Mouse (Mus musculus) lung, postnatal 0 days (tissue): ENCODE data around the gene Fxr2. TPM values are rescaled to one million over a fixed set of nuclear protein-coding genes. Genes with fewer than 3 reads are reported as not detected.
"Not testable (repeated sequence)": the region's sequence is repeated elsewhere in the genome, so short reads cannot be mapped to it uniquely, and the experiment has no call there.

Source experiments
- ATAC-seq: fragments of 200-750 bp; cut with Nextera tagmentation; 2 replicates; pipeline ENCODE4 v1.8.0; 2017; ENCODE audit warnings: moderate library complexity
- DNase-seq: peaks from one replicate; pipeline ENCODE4 v3.0.0-alpha.2; 2016; ENCODE audit warnings: low spot score
- H3K27ac ChIP-seq: fragments of 300-500 bp; sonication (generic); 2 replicates; pipeline ENCODE4 v1.5.1; 2014; ENCODE audit warnings: antibody characterized with exemption, mild to moderate bottlenecking, low read length, mixed read lengths
- H3K27me3 ChIP-seq: fragments of 300-500 bp; sonication (generic); replicated peaks from 2 replicates; pipeline ENCODE4 v1.6.1; 2014; ENCODE audit warnings: low read length, mixed read lengths; ENCODE audit not compliant: insufficient read depth
- H3K36me3 ChIP-seq: fragments of 300-500 bp; sonication (generic); 2 replicates; pipeline ENCODE4 v1.6.1; 2014; ENCODE audit warnings: low read length, mixed read lengths; ENCODE audit not compliant: insufficient read depth
- H3K4me1 ChIP-seq: fragments of 300-500 bp; sonication (generic); 2 replicates; pipeline ENCODE4 v1.6.1; 2014; ENCODE audit warnings: antibody characterized with exemption, low read depth, low read length, mixed read lengths; ENCODE audit not compliant: insufficient read depth
- H3K4me2 ChIP-seq: fragments of 300-500 bp; sonication (generic); replicated peaks from 2 replicates; pipeline ENCODE4 v1.6.1; 2014; ENCODE audit warnings: low read depth, mild to moderate bottlenecking, low read length, moderate library complexity, mixed read lengths
- H3K4me3 ChIP-seq: fragments of 300-500 bp; sonication (generic); 2 replicates; pipeline ENCODE4 v1.5.1; 2014; ENCODE audit warnings: low read depth, low read length
- H3K9ac ChIP-seq: fragments of 300-500 bp; sonication (generic); replicated peaks from 2 replicates; pipeline ENCODE4 v1.6.1; 2014; ENCODE audit warnings: low read depth, mild to moderate bottlenecking
- H3K9me3 ChIP-seq: fragments of 300-500 bp; sonication (generic); 2 replicates; pipeline ENCODE4 v1.6.1; 2016; ENCODE audit warnings: low read length, mixed read lengths
- CTCF ChIP-seq: IDR thresholded peaks from 2 replicates; pipeline ENCODE4 v1.5.1; 2016; ENCODE audit warnings: antibody characterized with exemption, mild to moderate bottlenecking
- EP300 ChIP-seq: IDR thresholded peaks from 2 replicates; pipeline ENCODE4 v1.6.1; 2016; ENCODE audit warnings: antibody characterized with exemption, mild to moderate bottlenecking, control low read depth
- whole genome bisulfite sequencing: fragments of 180-500 bp; shearing (Covaris S2); extraction: QIAGEN DNeasy Blood & Tissue Kit; methylation state at CpG from one replicate; pipeline ENCODE4 v1.1.7; 2014; 5-methylcytosine and 5-hydroxymethylcytosine counted together
- microRNA counts: library from miRNA; unstranded; fragments of <30 nt; microRNA quantifications from one replicate; lab custom pipeline; 2015
- microRNA-seq: library from miRNA; unstranded; fragments of <30 nt; microRNA quantifications from one replicate; pipeline ENCODE4, GENCODE M21; 2016
- polyA plus RNA-seq: library from polyadenylated mRNA; unstranded; fragments of >200 nt; fragmentation: Nextera tagmentation; extraction: Ambion mirVana; gene quantifications from 2 replicates; pipeline ENCODE4 v1.2.1, GENCODE M21; 2015

Gene Fxr2
- polyA plus RNA-seq, 1 experiment from 2014 or later: 17.9 TPM

DNA sequence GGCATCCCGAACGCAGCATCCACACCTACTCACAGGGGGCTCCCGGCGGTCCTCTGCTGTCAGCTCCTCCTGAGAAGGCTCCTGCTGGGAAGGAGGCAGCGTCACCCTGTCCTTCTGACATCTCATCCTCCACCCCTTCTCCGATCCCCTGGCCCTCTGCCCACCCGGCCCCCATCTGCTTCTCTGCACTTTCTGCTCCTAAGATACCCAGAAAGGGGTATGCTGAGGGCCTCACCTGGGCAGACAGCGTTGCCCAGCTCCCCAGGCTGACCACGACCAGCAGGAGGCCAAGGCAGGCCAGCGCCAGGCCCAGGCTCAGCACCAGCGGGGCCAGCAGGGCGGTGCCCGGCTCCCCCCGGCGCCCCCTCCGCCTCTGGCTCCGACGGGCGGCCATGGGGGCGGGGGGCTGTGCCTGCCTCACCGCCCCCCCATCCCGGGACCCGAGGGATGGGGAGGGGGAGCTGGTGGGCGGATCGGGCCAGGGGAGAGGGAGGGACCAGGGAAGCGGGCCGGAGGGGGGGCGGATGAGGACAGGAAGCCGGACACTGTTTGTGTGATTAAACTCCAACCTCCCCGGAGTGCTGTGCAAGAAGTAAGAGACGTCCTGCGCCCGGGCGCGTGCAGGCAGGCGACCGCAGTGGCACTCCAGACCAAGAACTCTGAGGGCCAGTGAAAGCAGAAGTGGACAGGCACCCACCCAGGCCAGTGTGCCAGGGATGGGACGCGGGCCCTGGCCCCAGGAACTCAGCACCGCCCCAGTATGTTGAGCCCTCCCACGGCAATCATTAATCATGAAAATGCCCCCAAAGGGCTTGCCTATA is 62.8 kb downstream of the Fxr2 start, which contains the start of the genes Tnfsf12 and Tnfsfm13:
Tnfsf12 (minus strand) TSS at position 489 of the 821 bp plus-strand sequence.
Tnfsfm13 (minus strand) TSS at position 738 of the 821 bp plus-strand sequence.
- 3% methylated on average over 28 of the region's 41 CpGs for WGBS
- peak within 1 kb of the TSS; percentile 87 for H3K9ac ChIP-seq
- no peaks in the 10 kb centered on the region for H3K27me3 ChIP-seq
- DNase-seq (peak; percentile 85), ATAC-seq (peak; percentile 87)
- H3K27ac ChIP-seq: peak within 1 kb of the TSS; percentile 87
- H3K36me3 ChIP-seq: 0 out of 2 replicates have a peak, but pooled peaks cover 6% of the 10 kb centered on the region
- peaks cover 7% of the 10 kb centered on the region; the same call in 1 of the 2 replicates for H3K4me1 ChIP-seq
- H3K4me2 ChIP-seq: peak within 1 kb of the TSS; percentile 85
- no peak for TF ChIP-seq EP300
- peak; percentile 53 for TF ChIP-seq CTCF
- peak within 1 kb of the TSS; percentile 64 for H3K4me3 ChIP-seq
- no peaks in the 10 kb centered on the region for H3K9me3 ChIP-seq

DNA sequence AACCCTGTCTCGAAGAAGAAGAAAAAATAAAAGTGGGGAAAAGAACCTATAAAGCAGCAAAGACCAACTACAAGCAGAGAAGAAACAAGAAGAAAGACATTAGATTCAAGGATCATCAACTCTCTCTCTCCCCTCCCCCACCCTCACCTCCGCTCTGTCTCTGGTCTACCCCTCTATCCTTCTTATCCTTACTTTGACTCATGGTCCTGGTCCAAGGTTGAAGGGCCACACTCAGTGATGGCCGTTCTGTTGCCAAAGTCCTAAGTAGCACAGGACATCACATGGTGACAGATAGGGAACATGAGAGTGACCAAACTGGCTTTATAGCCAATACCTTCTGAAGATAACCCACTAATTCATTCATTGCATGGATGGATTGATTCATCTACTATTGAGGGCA is 64.6 kb downstream of the Fxr2 start:
- ATAC-seq (no peak), DNase-seq (no peak)
- no peaks in the 10 kb centered on the region for H3K36me3 ChIP-seq
- H3K27ac ChIP-seq: no peak overlapping the region
- TF ChIP-seq CTCF (no peak), EP300 (no peak)
- peaks cover 7% of the 10 kb centered on the region; the same call in 1 of the 2 replicates for H3K4me1 ChIP-seq
- H3K4me2 ChIP-seq: no peak overlapping the region
- H3K9ac ChIP-seq: no peak overlapping the region
- H3K9me3 ChIP-seq: no peaks in the 10 kb centered on the region
- H3K4me3 ChIP-seq: no peak overlapping the region
- 85% methylated on average over 3 of the region's 3 CpGs for WGBS
- H3K27me3 ChIP-seq: no peaks in the 10 kb centered on the region

GRCm38 (mm10) chr11:69698574-69698973 is 65.8 kb downstream of the Fxr2 start:
- Histone ChIP-seq H3K4me1 (peaks cover 7% of the 10 kb centered on the region; the same call in 1 of the 2 replicates), H3K4me3 (no peak overlapping the region), H3K4me2 (no peak overlapping the region), H3K27ac (no peak overlapping the region), H3K9ac (no peak overlapping the region), H3K9me3 (no peaks in the 10 kb centered on the region), H3K36me3 (no peaks in the 10 kb centered on the region), H3K27me3 (no peaks in the 10 kb centered on the region)
- DNase-seq (no peak), ATAC-seq (no peak)
- 68% methylated on average over 5 of the region's 5 CpGs for WGBS
- TF ChIP-seq EP300: no peak
- TF ChIP-seq CTCF: peak; percentile 39

GRCm38 (mm10) chr11:69699595-69699994 is 66.8 kb downstream of the Fxr2 start:
- no peak overlapping the region for H3K27ac ChIP-seq
- H3K9me3 ChIP-seq: no peaks in the 10 kb centered on the region
- H3K9ac ChIP-seq: no peak overlapping the region
- 21% methylated on average over 1 of the region's 1 CpGs for WGBS
- H3K27me3 ChIP-seq: no peaks in the 10 kb centered on the region
- no peak overlapping the region for H3K4me2 ChIP-seq
- H3K4me3 ChIP-seq: no peak overlapping the region
- H3K36me3 ChIP-seq: no peaks in the 10 kb centered on the region
- DNase-seq (no peak), ATAC-seq (no peak)
- peaks cover 7% of the 10 kb centered on the region; the same call in 1 of the 2 replicates for H3K4me1 ChIP-seq
- no peak for TF ChIP-seq EP300
- TF ChIP-seq CTCF: no peak

DNA sequence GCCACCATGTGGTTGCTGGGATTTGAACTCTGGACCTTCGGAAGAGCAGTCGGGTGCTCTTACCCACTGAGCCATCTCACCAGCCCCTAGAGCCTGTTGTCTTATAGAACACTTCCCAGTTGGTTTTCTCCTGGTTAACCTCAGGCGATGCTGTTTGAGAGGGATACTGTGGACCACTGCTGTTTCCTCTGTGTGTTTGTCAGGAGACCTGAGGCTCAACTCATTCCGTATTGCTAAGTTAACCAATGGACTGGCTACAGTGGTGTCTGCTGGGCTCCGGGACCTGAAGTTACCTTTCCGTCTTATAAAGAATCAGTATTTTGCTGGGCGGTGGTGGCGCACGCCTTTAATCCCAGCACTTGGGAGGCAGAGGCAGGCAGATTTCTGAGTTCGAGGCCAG is 70.1 kb downstream of the Fxr2 start:
- not testable (repeated sequence) for H3K27me3 ChIP-seq, ATAC-seq, H3K4me3 ChIP-seq, H3K27ac ChIP-seq, H3K4me2 ChIP-seq, H3K9ac ChIP-seq, H3K36me3 ChIP-seq, DNase-seq, H3K9me3 ChIP-seq, H3K4me1 ChIP-seq
- WGBS: 92% methylated on average over 9 of the region's 10 CpGs

MicroRNA genes within 50 kb of the gene (microRNA counts, 519-probe panel; counts per million panel counts)
- microRNA mmu-miR-1934 (lab: Ali Mortazavi, UCI) (not detected), microRNA mmu-miR-467f (lab: Ali Mortazavi, UCI) (3,336 counts per million, percentile 19 among the panel's probes with 10 or more counts)

Small RNAs within 50 kb of the gene (microRNA-seq; reads per million reads assigned to microRNA genes)
- gene Mir1934 (2.2 reads per million), gene Mir467f (not detected)

Other genes starting within 250 kb of the Fxr2 start
- gene Naa38, start 237.5 kb upstream of the Fxr2 start, polyA plus RNA-seq: 126 and 142 TPM in 2 replicates
- 16.3 and 16.5 TPM in 2 replicates for gene Cyb5d1, start 237.4 kb upstream of the Fxr2 start, polyA plus RNA-seq
- 96.5 and 101 TPM in 2 replicates for gene Tmem88, start 234.8 kb upstream of the Fxr2 start, polyA plus RNA-seq
- 29.4 and 34.9 TPM in 2 replicates for gene Kdm6b, start 219.3 kb upstream of the Fxr2 start, polyA plus RNA-seq
- gene Dnah2, start 83.9 kb upstream of the Fxr2 start, polyA plus RNA-seq: 1.3 and 2.2 TPM in 2 replicates
- gene Efnb3, start 72.8 kb upstream of the Fxr2 start, polyA plus RNA-seq: 0.80 and 1.0 TPM in 2 replicates
- gene Wrap53, start 52.7 kb upstream of the Fxr2 start, polyA plus RNA-seq: 13.8 and 14.3 TPM in 2 replicates
- 39.8 and 50.6 TPM in 2 replicates for gene Trp53, start 52.6 kb upstream of the Fxr2 start, polyA plus RNA-seq
- 7.5 and 8.1 TPM in 2 replicates for gene Atp1b2, start 27.0 kb upstream of the Fxr2 start, polyA plus RNA-seq
- not detected in 2 replicates for gene Shbg, start 15.1 kb upstream of the Fxr2 start, polyA plus RNA-seq
- 14.4 and 16.3 TPM in 2 replicates for gene Sat2, start 11.0 kb upstream of the Fxr2 start, polyA plus RNA-seq
- 0.14 and 0.17 TPM in 2 replicates for gene Sox15, start 22.3 kb downstream of the Fxr2 start, polyA plus RNA-seq
- gene Mpdu1, start 29.7 kb downstream of the Fxr2 start, polyA plus RNA-seq: 57.3 and 61.3 TPM in 2 replicates
- 41.9 and 43.6 TPM in 2 replicates for gene Cd68, start 33.2 kb downstream of the Fxr2 start, polyA plus RNA-seq
- gene Eif4a1, start 39.4 kb downstream of the Fxr2 start, polyA plus RNA-seq: 283 and 286 TPM in 2 replicates
- gene Senp3, start 49.1 kb downstream of the Fxr2 start, polyA plus RNA-seq: 36.0 and 37.8 TPM in 2 replicates
- gene Tnfsf13, start 52.8 kb downstream of the Fxr2 start, polyA plus RNA-seq: 4.4 and 6.7 TPM in 2 replicates
- gene Tnfsf12, start 62.9 kb downstream of the Fxr2 start, polyA plus RNA-seq: 12.0 and 13.6 TPM in 2 replicates
- gene Tnfsfm13, start 63.1 kb downstream of the Fxr2 start, polyA plus RNA-seq: 11.9 and 13.1 TPM in 2 replicates
- gene Polr2a, start 125.6 kb downstream of the Fxr2 start, polyA plus RNA-seq: 14.0 and 15.3 TPM in 2 replicates
- gene Slc35g3, start 129.0 kb downstream of the Fxr2 start, polyA plus RNA-seq: 1.0 TPM in 2 replicates
- gene Zbtb4, start 132.9 kb downstream of the Fxr2 start, polyA plus RNA-seq: 6.6 and 7.6 TPM in 2 replicates
- gene Chrnb1, start 163.0 kb downstream of the Fxr2 start, polyA plus RNA-seq: 15.6 and 16.2 TPM in 2 replicates
- gene Fgf11, start 168.9 kb downstream of the Fxr2 start, polyA plus RNA-seq: 0.57 and 0.95 TPM in 2 replicates
- gene Tmem102, start 172.6 kb downstream of the Fxr2 start, polyA plus RNA-seq: 14.3 and 14.9 TPM in 2 replicates
- not detected in 2 replicates for gene Gm39566, start 182.3 kb downstream of the Fxr2 start, polyA plus RNA-seq
- not detected in 2 replicates for gene Spem2, start 185.5 kb downstream of the Fxr2 start, polyA plus RNA-seq
- gene Spem1, start 189.2 kb downstream of the Fxr2 start, polyA plus RNA-seq: not detected in 2 replicates
- gene Nlgn2, start 204.8 kb downstream of the Fxr2 start, polyA plus RNA-seq: 2.9 and 3.9 TPM in 2 replicates
- 365 and 395 TPM in 2 replicates for gene Tmem256, start 205.5 kb downstream of the Fxr2 start, polyA plus RNA-seq
- gene Plscr3, start 213.4 kb downstream of the Fxr2 start, polyA plus RNA-seq: 107 and 114 TPM in 2 replicates
- 6.1 and 7.6 TPM in 2 replicates for gene Tnk1, start 225.7 kb downstream of the Fxr2 start, polyA plus RNA-seq
- not detected in 2 replicates for gene Tmem95, start 245.0 kb downstream of the Fxr2 start, polyA plus RNA-seq
- 10.1 and 11.4 TPM in 2 replicates for gene Kctd11, start 248.4 kb downstream of the Fxr2 start, polyA plus RNA-seq